ENCODE assay signal across 7 mouse cellular contexts in the genomic region with DNA sequence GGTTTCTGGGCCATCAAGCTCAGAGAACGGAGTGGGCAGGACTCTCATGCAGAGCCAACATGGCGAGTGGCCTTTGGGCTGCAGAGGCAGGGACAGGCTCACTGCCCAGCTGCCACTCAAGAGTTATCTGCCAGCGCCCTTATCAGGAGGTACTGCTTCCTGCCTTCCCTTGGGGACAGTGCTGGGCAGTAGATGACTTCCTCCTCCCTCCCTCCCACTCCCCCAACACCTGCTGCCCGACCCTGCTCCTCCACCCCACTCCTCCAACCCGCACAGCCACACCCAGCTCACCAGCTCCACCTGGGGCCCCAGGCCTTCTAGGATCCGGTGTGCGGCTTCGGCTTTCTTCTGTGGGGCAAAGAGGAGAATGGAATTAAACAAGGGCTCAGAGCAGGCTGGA.
DNase-seq lines count a peak whose midpoint lies in the region; ATAC-seq and TF ChIP-seq lines count a peak whose summit lies in the region.

No protein-coding gene starts in this region.

- no peak for DNase-seq in lung, postnatal 25 days (ENCODE audit: low spot score)
- no peak for DNase-seq in forebrain, postnatal 0 days
- DNase-seq in T-cell, adult 2 months (ENCODE audit: low spot score), result no peak
- no peak for DNase-seq in gastrocnemius, adult 2 months

- H3K4me1 ChIP-seq in lung, embryonic 16.5 days (replicated peaks; ENCODE audit: control insufficient read depth, insufficient read depth, low read length), result peaks cover 16% of the 10 kb centered on the region
- no peaks in the 10 kb centered on the region for H3K4me1 ChIP-seq in forebrain, postnatal 0 days (ENCODE audit: insufficient read depth)
- H3K4me1 ChIP-seq in stomach, embryonic 15.5 days, result peaks cover 24% of the 10 kb centered on the region

- 63% methylated on average over 8 of the region's 8 CpGs for WGBS in lung, embryonic 16.5 days
- 57% methylated on average over 8 of the region's 8 CpGs for WGBS in forebrain, postnatal 0 days
- 57% methylated on average over 8 of the region's 8 CpGs for WGBS in stomach, embryonic 15.5 days

- H3K9me3 ChIP-seq in lung, embryonic 16.5 days (ENCODE audit: control insufficient read depth, low read length), result no peaks in the 10 kb centered on the region
- H3K9me3 ChIP-seq in forebrain, postnatal 0 days (ENCODE audit: low read length), result no peaks in the 10 kb centered on the region
- H3K9me3 ChIP-seq in stomach, embryonic 15.5 days, result no peaks in the 10 kb centered on the region

- intact Hi-C loops in gastrocnemius, adult 2 months (cut with DNase I), result loop anchor here (10.0 kb wide), 1 partner anchor 158 kb away; no protein-coding TSS in a partner anchor

- TF ChIP-seq CTCF in forebrain, postnatal 0 days (IDR thresholded peaks at IDR 0.05; ENCODE audit: low read depth), result no peak
- TF ChIP-seq CTCF in gastrocnemius, adult 2 months (IDR thresholded peaks at IDR 0.05), result no peak

- peak overlapping the region; percentile 36; the same call in 1 of the 2 replicates for H3K27ac ChIP-seq in lung, embryonic 16.5 days (ENCODE audit: low read length)
- H3K27ac ChIP-seq in forebrain, postnatal 0 days (ENCODE audit: low read depth, low read length), result peak overlapping the region; percentile 59; the same call in 1 of the 2 replicates
- peak overlapping the region; percentile 77 for H3K27ac ChIP-seq in stomach, embryonic 15.5 days
- H3K27ac ChIP-seq in gastrocnemius, adult 2 months, result no peak overlapping the region; the same call in 1 of the 2 replicates

- no peak for ATAC-seq in lung, embryonic 16.5 days (ENCODE audit: low read depth)
- ATAC-seq in forebrain, postnatal 0 days, result no peak
- ATAC-seq in megakaryocyte, adult 5-6 weeks (ENCODE audit: poor library complexity, severe bottlenecking), result peak; percentile 17; the same call in 1 of the 2 replicates
- ATAC-seq in stomach, embryonic 15.5 days (ENCODE audit: insufficient read depth, low FRiP score, low read depth), result peak; percentile 47; the same call in 1 of the 2 replicates

- no peaks in the 10 kb centered on the region for H3K27me3 ChIP-seq in lung, embryonic 16.5 days (ENCODE audit: control insufficient read depth, insufficient read depth, low read depth, low read length)
- no peaks in the 10 kb centered on the region for H3K27me3 ChIP-seq in forebrain, postnatal 0 days (ENCODE audit: insufficient read depth, low read length)
- H3K27me3 ChIP-seq in stomach, embryonic 15.5 days (replicated peaks), result no peaks in the 10 kb centered on the region

- H3K36me3 ChIP-seq in lung, embryonic 16.5 days (ENCODE audit: control insufficient read depth, insufficient read depth, low read length), result peaks cover 30% of the 10 kb centered on the region
- H3K36me3 ChIP-seq in forebrain, postnatal 0 days (ENCODE audit: insufficient read depth), result peaks cover 37% of the 10 kb centered on the region
- peaks cover 42% of the 10 kb centered on the region for H3K36me3 ChIP-seq in stomach, embryonic 15.5 days

- H3K4me3 ChIP-seq in lung, embryonic 16.5 days (ENCODE audit: low read length), result no peak overlapping the region
- H3K4me3 ChIP-seq in forebrain, postnatal 0 days (ENCODE audit: low read depth, low read length), result no peak overlapping the region
- H3K4me3 ChIP-seq in stomach, embryonic 15.5 days (replicated peaks), result no peak overlapping the region
- H3K4me3 ChIP-seq in gastrocnemius, adult 2 months, result no peak overlapping the region

- no peak overlapping the region for H3K4me2 ChIP-seq in lung, embryonic 16.5 days (ENCODE audit: low read depth, low read length)
- H3K4me2 ChIP-seq in forebrain, postnatal 0 days (ENCODE audit: low read depth), result no peak overlapping the region
- H3K4me2 ChIP-seq in stomach, embryonic 15.5 days, result no peak overlapping the region

- H3K9ac ChIP-seq in lung, embryonic 16.5 days (ENCODE audit: low read length), result no peak overlapping the region
- H3K9ac ChIP-seq in forebrain, postnatal 0 days, result no peak overlapping the region
- H3K9ac ChIP-seq in stomach, embryonic 15.5 days, result no peak overlapping the region

Comparison
In these comparisons a context has a peak if more than half of its experiments do, and no peak if none do; other contexts are left out.
1. ATAC-seq: peak in megakaryocyte, adult 5-6 weeks (single experiment) and stomach, embryonic 15.5 days (single experiment); none in lung, embryonic 16.5 days (single experiment) and forebrain, postnatal 0 days (single experiment).